Mouse (Mus musculus) forebrain, postnatal 0 days (tissue): ENCODE results near the gene Xylt1. TPM values are rescaled to one million over a fixed set of nuclear protein-coding genes. Genes with fewer than 3 reads are reported as not detected.
A peak's percentile ranks its signal among the peaks of the same experiment; 100 is the strongest.

Experiments
- ATAC-seq: fragments of 200-750 bp; cut with Nextera tagmentation; 2 replicates; pipeline ENCODE4 v1.8.0; 2017; ENCODE audit warnings: mild to moderate bottlenecking, moderate library complexity
- DNase-seq: peaks from one replicate; pipeline ENCODE4 v3.0.0-alpha.2; 2015
- H3K27ac ChIP-seq: fragments of 300-500 bp; sonication (generic); 2 replicates; pipeline ENCODE4 v1.5.1; 2014; ENCODE audit warnings: low read depth, mild to moderate bottlenecking, antibody characterized with exemption, low read length, moderate library complexity, mixed read lengths
- H3K27me3 ChIP-seq: fragments of 300-500 bp; sonication (generic); 2 replicates; pipeline ENCODE4 v1.6.1; 2014; ENCODE audit warnings: mild to moderate bottlenecking, low read length, mixed read lengths; ENCODE audit not compliant: insufficient read depth
- H3K36me3 ChIP-seq: fragments of 300-500 bp; sonication (generic); 2 replicates; pipeline ENCODE4 v1.6.1; 2014; ENCODE audit warnings: mild to moderate bottlenecking, moderate library complexity; ENCODE audit not compliant: insufficient read depth
- H3K4me1 ChIP-seq: fragments of 300-500 bp; sonication (generic); 2 replicates; pipeline ENCODE4 v1.6.1; 2014; ENCODE audit warnings: antibody characterized with exemption; ENCODE audit not compliant: insufficient read depth
- H3K4me2 ChIP-seq: fragments of 300-500 bp; sonication (generic); 2 replicates; pipeline ENCODE4 v1.6.1; 2014; ENCODE audit warnings: low read depth, mild to moderate bottlenecking, moderate library complexity
- H3K4me3 ChIP-seq: fragments of 300-500 bp; sonication (generic); 2 replicates; pipeline ENCODE4 v1.5.1; 2014; ENCODE audit warnings: low read depth, low read length, mixed read lengths
- H3K9ac ChIP-seq: fragments of 300-500 bp; sonication (generic); 2 replicates; pipeline ENCODE4 v1.6.1; 2014; ENCODE audit warnings: mild to moderate bottlenecking
- H3K9me3 ChIP-seq: fragments of 300-500 bp; sonication (generic); 2 replicates; pipeline ENCODE4 v1.6.1; 2016; ENCODE audit warnings: low read length
- CTCF ChIP-seq: sonication (generic); IDR thresholded peaks from 2 replicates; pipeline ENCODE4 v1.5.1; 2016; ENCODE audit warnings: antibody characterized with exemption, control low read depth, low read depth
- WGBS: fragments of 180-500 bp; shearing (Covaris S2); extraction: QIAGEN DNeasy Blood & Tissue Kit; methylation state at CpG from one replicate; pipeline ENCODE4 v1.1.7; 2014; 5-methylcytosine and 5-hydroxymethylcytosine counted together
- polyA plus RNA-seq: library from polyadenylated mRNA; unstranded; fragments of >200 nt; fragmentation: Nextera tagmentation; extraction: Ambion mirVana; gene quantifications from 2 replicates; pipeline ENCODE4 v1.2.1, GENCODE M21; 2015
- total RNA-seq: library from RNA; depleted of rRNA; stranded (reverse); fragments of >200 nt; gene quantifications from 2 replicates; pipeline ENCODE4 v1.2.3, GENCODE M21; 2014

Xylt1 gene
- total and polyA plus RNA-seq, 2 experiments from 2014 or later = 2.6 to 14.0 TPM

- no peak for TF ChIP-seq CTCF
- ATAC-seq (no peak), DNase-seq (peak; percentile 25)
- no peaks in the 10 kb centered on the region for H3K36me3 ChIP-seq
- H3K9ac ChIP-seq = no peak overlapping the region
- H3K27ac ChIP-seq = no peak overlapping the region
- 0 out of 2 replicates have a peak, but pooled peaks cover 3% of the 10 kb centered on the region for H3K4me1 ChIP-seq
- no peaks in the 10 kb centered on the region for H3K27me3 ChIP-seq
- no peaks in the 10 kb centered on the region for H3K9me3 ChIP-seq
- H3K4me2 ChIP-seq = no peak overlapping the region
- WGBS = 33% methylated on average over 8 of the region's 8 CpGs
- H3K4me3 ChIP-seq = no peak overlapping the region
Observed at GRCm38 (mm10) chr7:117495751-117496150, 115.0 kb downstream of the Xylt1 start.

GRCm38 (mm10) chr7:117498173-117498572, 117.4 kb downstream of the Xylt1 start:
- Histone ChIP-seq H3K27me3 (no peaks in the 10 kb centered on the region), H3K4me3 (no peak overlapping the region), H3K4me2 (no peak overlapping the region), H3K36me3 (no peaks in the 10 kb centered on the region), H3K9me3 (no peaks in the 10 kb centered on the region), H3K27ac (no peak overlapping the region), H3K9ac (no peak overlapping the region), H3K4me1 (0 out of 2 replicates have a peak, but pooled peaks cover 3% of the 10 kb centered on the region)
- no peak for TF ChIP-seq CTCF
- DNase-seq = no peak
- WGBS = 86% methylated on average over 2 of the region's 2 CpGs
- no peak for ATAC-seq

GRCm38 (mm10) chr7:117501355-117502181, 120.8 kb downstream of the Xylt1 start:
- ATAC-seq (peak; percentile 66), DNase-seq (peak; percentile 55)
- WGBS = 25% methylated on average over 15 of the region's 15 CpGs
- no peak overlapping the region for H3K9ac ChIP-seq
- TF ChIP-seq CTCF = no peak
- no peak overlapping the region for H3K4me2 ChIP-seq
- H3K4me3 ChIP-seq = no peak overlapping the region
- 0 out of 2 replicates have a peak overlapping the region, but pooled peaks have one; percentile 4 for H3K27ac ChIP-seq
- no peaks in the 10 kb centered on the region for H3K9me3 ChIP-seq
- 0 out of 2 replicates have a peak, but pooled peaks cover 3% of the 10 kb centered on the region for H3K4me1 ChIP-seq
- H3K36me3 ChIP-seq = no peaks in the 10 kb centered on the region
- H3K27me3 ChIP-seq = no peaks in the 10 kb centered on the region

GRCm38 (mm10) chr7:117502415-117502814, 121.6 kb downstream of the Xylt1 start:
- Histone ChIP-seq H3K4me2 (no peak overlapping the region), H3K9me3 (no peaks in the 10 kb centered on the region), H3K27ac (no peak overlapping the region), H3K4me3 (no peak overlapping the region), H3K4me1 (no peaks in the 10 kb centered on the region), H3K36me3 (no peaks in the 10 kb centered on the region), H3K27me3 (no peaks in the 10 kb centered on the region), H3K9ac (no peak overlapping the region)
- WGBS = 69% methylated on average over 5 of the region's 5 CpGs
- no peak for TF ChIP-seq CTCF
- DNase-seq (no peak), ATAC-seq (no peak)

- TF ChIP-seq CTCF = no peak
- DNase-seq (no peak), ATAC-seq (no peak)
- Histone ChIP-seq H3K4me1 (no peaks in the 10 kb centered on the region), H3K36me3 (no peaks in the 10 kb centered on the region), H3K9me3 (no peaks in the 10 kb centered on the region), H3K4me2 (no peak overlapping the region), H3K4me3 (no peak overlapping the region), H3K27me3 (no peaks in the 10 kb centered on the region), H3K9ac (no peak overlapping the region), H3K27ac (no peak overlapping the region)
- WGBS = 83% methylated on average over 9 of the region's 9 CpGs
Observed at GRCm38 (mm10) chr7:117503714-117504113, 122.9 kb downstream of the Xylt1 start.

- WGBS = 88% methylated on average over 3 of the region's 3 CpGs
- H3K36me3 ChIP-seq = no peaks in the 10 kb centered on the region
- no peak overlapping the region for H3K4me2 ChIP-seq
- TF ChIP-seq CTCF = no peak
- no peaks in the 10 kb centered on the region for H3K4me1 ChIP-seq
- no peak overlapping the region for H3K27ac ChIP-seq
- no peak overlapping the region for H3K4me3 ChIP-seq
- ATAC-seq (no peak), DNase-seq (no peak)
- no peak overlapping the region for H3K9ac ChIP-seq
- H3K27me3 ChIP-seq = no peaks in the 10 kb centered on the region
- H3K9me3 ChIP-seq = no peaks in the 10 kb centered on the region
Observed at GRCm38 (mm10) chr7:117505791-117506190, 125.0 kb downstream of the Xylt1 start.

GRCm38 (mm10) chr7:117507351-117507750, 126.6 kb downstream of the Xylt1 start:
- TF ChIP-seq CTCF = no peak
- Histone ChIP-seq H3K9me3 (no peaks in the 10 kb centered on the region), H3K27ac (no peak overlapping the region), H3K4me1 (no peaks in the 10 kb centered on the region), H3K4me2 (no peak overlapping the region), H3K36me3 (no peaks in the 10 kb centered on the region), H3K9ac (no peak overlapping the region), H3K27me3 (no peaks in the 10 kb centered on the region), H3K4me3 (no peak overlapping the region)
- DNase-seq (no peak), ATAC-seq (no peak)
- WGBS = 89% methylated on average over 10 of the region's 10 CpGs
